In the genomic region with DNA sequence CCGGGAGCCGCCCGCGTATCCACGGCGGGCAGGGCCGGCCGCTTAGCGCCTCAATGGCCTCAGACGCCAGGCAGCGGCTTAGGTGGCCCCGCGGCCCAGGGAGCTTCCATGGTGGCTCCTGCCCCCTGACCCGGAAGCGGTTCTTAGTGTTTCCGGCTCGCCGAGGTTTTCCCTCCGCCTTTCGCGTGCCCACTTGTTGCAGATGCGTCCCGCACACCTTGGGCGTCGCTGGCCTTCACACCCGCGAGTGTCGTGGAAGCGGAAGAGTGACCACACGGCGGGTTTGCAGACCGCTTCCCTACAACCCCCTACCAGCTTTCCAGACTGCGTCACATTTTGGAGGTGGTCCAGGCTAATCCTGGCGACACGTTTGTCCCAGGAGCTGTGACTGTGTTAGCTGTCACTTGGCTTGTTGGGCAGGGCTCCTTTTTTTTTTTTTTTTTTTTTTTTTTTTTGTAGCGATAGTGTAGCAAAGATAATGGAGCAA, we compare ENCODE assay signal across 8 mouse cellular contexts. TPM values are rescaled to one million over a fixed set of nuclear protein-coding genes. Genes with fewer than 3 reads are reported as not detected.
DNase-seq lines count a peak whose midpoint lies in the region; ATAC-seq lines count a peak whose summit lies in the region.

A gene (minus strand): TSS at position 120 of the 487 bp plus-strand sequence.

- peak within 1 kb of the TSS; percentile 99 for H3K4me3 ChIP-seq in heart, embryonic 10.5 days
- H3K4me3 ChIP-seq in kidney, embryonic 15.5 days (replicated peaks) = peak within 1 kb of the TSS; percentile 99

- H3K4me2 ChIP-seq in kidney, embryonic 15.5 days = peak within 1 kb of the TSS; percentile 70

- peak within 1 kb of the TSS; percentile 99 for H3K27ac ChIP-seq in heart, embryonic 10.5 days
- H3K27ac ChIP-seq in kidney, embryonic 15.5 days = peak within 1 kb of the TSS; percentile 95

- H3K36me3 ChIP-seq in heart, embryonic 10.5 days = peaks cover 39% of the 10 kb centered on the region
- peaks cover 39% of the 10 kb centered on the region for H3K36me3 ChIP-seq in kidney, embryonic 15.5 days

- peak; percentile 95 for ATAC-seq in erythroblast, adult 5-6 weeks (replicated peaks; ENCODE audit: low FRiP score, poor library complexity, severe bottlenecking)
- peak; percentile 91 for ATAC-seq in kidney, embryonic 15.5 days (replicated peaks; ENCODE audit: low FRiP score)
- peak; percentile 85 for ATAC-seq in monocyte, adult 5-6 weeks (replicated peaks; ENCODE audit: insufficient number of reproducible peaks, low FRiP score, low TSS enrichment, poor library complexity, severe bottlenecking)

- H3K9me3 ChIP-seq in heart, embryonic 10.5 days = no peaks in the 10 kb centered on the region
- H3K9me3 ChIP-seq in kidney, embryonic 15.5 days (replicated peaks) = no peaks in the 10 kb centered on the region

- no peaks in the 10 kb centered on the region for H3K27me3 ChIP-seq in heart, embryonic 10.5 days (ENCODE audit: insufficient read depth, poor library complexity, severe bottlenecking)
- no peaks in the 10 kb centered on the region for H3K27me3 ChIP-seq in kidney, embryonic 15.5 days

- DNase-seq in B cell, adult 2 months = peak; percentile 94 to 95
- DNase-seq in brain, adult 2 months (ENCODE audit: low read depth, low spot score) = peak; percentile 95
- peak; percentile 96 for DNase-seq in heart, embryonic 10.5 days (ENCODE audit: low spot score)
- peak; percentile 91 for DNase-seq in liver
- DNase-seq in spleen, postnatal 4 days (ENCODE audit: low spot score in 2 of 2) = peak; percentile 90 to 96

- 0% methylated on average over 36 of the region's 36 CpGs for WGBS in heart, embryonic 10.5 days
- WGBS in kidney, embryonic 15.5 days = under 1% methylated on average over 36 of the region's 36 CpGs

- peaks cover 16% of the 10 kb centered on the region; the same call in 1 of the 2 replicates for H3K4me1 ChIP-seq in heart, embryonic 10.5 days
- H3K4me1 ChIP-seq in kidney, embryonic 15.5 days = peaks cover 17% of the 10 kb centered on the region

- H3K9ac ChIP-seq in kidney, embryonic 15.5 days = peak within 1 kb of the TSS; percentile 99

RNA-seq across cellular contexts. Expression of the gene that starts here (rescaled TPM):
- total RNA-seq in erythroblast, adult 5-6 weeks (2015; ENCODE audit: low replicate concordance) = 5.8 and 11.5 TPM in 2 replicates
- total RNA-seq in erythroblast, adult 5-6 weeks (2017; ENCODE audit: low replicate concordance) = 5.9 and 10.5 TPM in 2 replicates
- 24.3 and 24.6 TPM in 2 replicates for polyA plus RNA-seq in heart, embryonic 10.5 days (2016; fragmentation: Nextera tagmentation; extraction: Ambion mirVana)
- polyA plus RNA-seq in kidney, embryonic 15.5 days (2015; fragmentation: Nextera tagmentation; extraction: Ambion mirVana) = 22.3 and 23.0 TPM in 2 replicates
- 30.4 to 50.6 TPM (median 33.8 TPM) in 3 replicates for total RNA-seq in monocyte, adult 5-6 weeks (2017)

Comparison
In these comparisons a context has a peak if more than half of its experiments do, and no peak if none do; other contexts are left out.
1. Peak in every context shown above with its lines: DNase-seq, ATAC-seq, H3K4me3 ChIP-seq and H3K27ac ChIP-seq.